Mouse (Mus musculus): ENCODE measurements around the gene Atp6v0e. TPM values are rescaled to one million over a fixed set of nuclear protein-coding genes. Genes with fewer than 3 reads are reported as not detected.

Gene Atp6v0e
- polyA plus RNA-seq, 1 experiment, result 354 TPM

DNA sequence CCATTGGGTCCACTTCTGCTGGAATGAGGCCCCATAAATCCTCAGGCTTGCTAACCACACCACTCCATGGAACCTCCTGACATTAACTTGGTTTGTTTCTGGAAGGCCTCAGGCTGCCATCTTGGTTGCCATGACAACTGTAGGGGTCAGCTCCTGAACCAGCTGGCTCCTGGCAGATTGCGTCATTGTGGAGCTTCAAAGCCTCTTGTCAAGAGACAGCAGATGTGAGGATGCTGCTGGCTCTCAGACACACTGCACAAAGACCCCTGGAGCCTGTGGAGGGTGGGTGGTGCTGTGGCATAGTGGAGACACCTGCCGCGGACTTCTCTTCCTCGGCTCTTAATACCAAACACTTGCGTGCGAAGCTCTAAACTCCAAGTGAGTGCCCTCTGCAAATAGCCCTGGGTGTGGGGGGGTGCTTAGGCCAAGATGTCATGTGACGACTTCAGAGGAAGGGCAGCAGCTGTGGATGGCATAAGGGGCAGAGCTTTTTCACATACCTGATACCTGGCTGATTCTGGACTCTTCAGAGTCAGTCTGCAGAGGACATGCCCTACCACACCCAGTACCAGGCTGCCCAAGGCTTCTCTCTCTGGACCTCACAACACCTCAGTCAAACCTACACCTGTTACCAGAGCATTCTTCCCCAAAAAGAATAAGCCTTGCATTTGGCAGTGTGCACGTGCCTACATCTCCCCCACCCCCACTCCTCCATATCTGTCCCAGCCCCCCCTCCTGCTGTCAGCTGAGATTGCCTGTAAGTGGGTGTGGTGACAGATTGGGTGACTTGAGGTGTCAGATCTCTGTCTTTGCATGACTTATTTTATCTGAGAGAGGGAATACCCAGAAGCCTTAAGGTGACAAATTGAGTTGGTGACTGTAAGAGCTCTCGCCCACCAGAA is 18.3 kb upstream of the Atp6v0e start:
- H3K27ac ChIP-seq (ENCODE audit: control insufficient read depth, insufficient read depth, low read length), result no peak overlapping the region
- H3K27me3 ChIP-seq (ENCODE audit: control insufficient read depth, insufficient read depth, low read length), result no peaks in the 10 kb centered on the region
- DNase-seq, result no peak
- H3K36me3 ChIP-seq (ENCODE audit: control insufficient read depth, insufficient read depth, low read length), result no peaks in the 10 kb centered on the region; the same call in 1 of the 2 replicates
- no peaks in the 10 kb centered on the region for H3K4me1 ChIP-seq (replicated peaks; ENCODE audit: control insufficient read depth, insufficient read depth, low read length)
- 98% methylated on average over 9 of the region's 9 CpGs for WGBS
- TF ChIP-seq CTCF (IDR thresholded peaks at IDR 0.05; ENCODE audit: borderline replicate concordance, control insufficient read depth, extremely low read depth, insufficient read depth, low read length, poor library complexity) (no peak), POLR2A (IDR thresholded peaks at IDR 0.05; ENCODE audit: control insufficient read depth, extremely low read depth, insufficient read depth, low read length, poor library complexity) (no peak)
- H3K4me3 ChIP-seq (ENCODE audit: control insufficient read depth, insufficient read depth, low read length), result no peak overlapping the region

GRCm38 (mm10) chr17:26645411-26645854 is 17.6 kb upstream of the Atp6v0e start:
- H3K4me1 ChIP-seq (replicated peaks; ENCODE audit: control insufficient read depth, insufficient read depth, low read length), result no peaks in the 10 kb centered on the region
- H3K36me3 ChIP-seq (ENCODE audit: control insufficient read depth, insufficient read depth, low read length), result no peaks in the 10 kb centered on the region; the same call in 1 of the 2 replicates
- H3K27ac ChIP-seq (ENCODE audit: control insufficient read depth, insufficient read depth, low read length), result no peak overlapping the region
- TF ChIP-seq POLR2A (IDR thresholded peaks at IDR 0.05; ENCODE audit: control insufficient read depth, extremely low read depth, insufficient read depth, low read length, poor library complexity), result no peak
- no peak for TF ChIP-seq CTCF (IDR thresholded peaks at IDR 0.05; ENCODE audit: borderline replicate concordance, control insufficient read depth, extremely low read depth, insufficient read depth, low read length, poor library complexity)
- DNase-seq, result no peak
- no peaks in the 10 kb centered on the region for H3K27me3 ChIP-seq (ENCODE audit: control insufficient read depth, insufficient read depth, low read length)
- 95% methylated on average over 8 of the region's 8 CpGs for WGBS
- H3K4me3 ChIP-seq (ENCODE audit: control insufficient read depth, insufficient read depth, low read length), result no peak overlapping the region

DNA sequence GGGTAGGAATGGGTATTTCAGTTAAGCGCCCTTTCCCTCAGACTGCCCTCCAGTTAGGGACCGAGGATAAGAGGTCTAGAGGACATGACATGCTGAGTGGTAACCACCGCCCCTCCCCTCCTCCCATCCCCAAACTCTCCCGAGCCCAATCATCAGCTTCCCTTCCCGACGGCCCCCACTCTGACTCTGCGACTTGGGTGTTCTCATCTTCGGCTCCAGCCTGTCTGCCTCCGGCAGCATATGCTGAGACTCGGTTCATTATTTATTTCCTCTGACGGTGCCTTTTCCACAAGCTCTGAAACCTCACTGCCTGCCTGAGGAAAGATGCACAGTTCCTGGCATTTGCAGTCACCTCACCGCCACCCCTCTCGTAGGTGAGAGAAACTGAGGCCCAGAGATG is 15.7 kb upstream of the Atp6v0e start:
- DNase-seq, result no peak
- no peaks in the 10 kb centered on the region; the same call in 1 of the 2 replicates for H3K36me3 ChIP-seq (ENCODE audit: control insufficient read depth, insufficient read depth, low read length)
- no peaks in the 10 kb centered on the region for H3K4me1 ChIP-seq (replicated peaks; ENCODE audit: control insufficient read depth, insufficient read depth, low read length)
- no peaks in the 10 kb centered on the region for H3K27me3 ChIP-seq (ENCODE audit: control insufficient read depth, insufficient read depth, low read length)
- 82% methylated on average over 13 of the region's 13 CpGs for WGBS
- H3K27ac ChIP-seq (ENCODE audit: control insufficient read depth, insufficient read depth, low read length), result no peak overlapping the region
- H3K4me3 ChIP-seq (ENCODE audit: control insufficient read depth, insufficient read depth, low read length), result no peak overlapping the region
- no peak for TF ChIP-seq CTCF (IDR thresholded peaks at IDR 0.05; ENCODE audit: borderline replicate concordance, control insufficient read depth, extremely low read depth, insufficient read depth, low read length, poor library complexity)
- no peak for TF ChIP-seq POLR2A (IDR thresholded peaks at IDR 0.05; ENCODE audit: control insufficient read depth, extremely low read depth, insufficient read depth, low read length, poor library complexity)

DNA sequence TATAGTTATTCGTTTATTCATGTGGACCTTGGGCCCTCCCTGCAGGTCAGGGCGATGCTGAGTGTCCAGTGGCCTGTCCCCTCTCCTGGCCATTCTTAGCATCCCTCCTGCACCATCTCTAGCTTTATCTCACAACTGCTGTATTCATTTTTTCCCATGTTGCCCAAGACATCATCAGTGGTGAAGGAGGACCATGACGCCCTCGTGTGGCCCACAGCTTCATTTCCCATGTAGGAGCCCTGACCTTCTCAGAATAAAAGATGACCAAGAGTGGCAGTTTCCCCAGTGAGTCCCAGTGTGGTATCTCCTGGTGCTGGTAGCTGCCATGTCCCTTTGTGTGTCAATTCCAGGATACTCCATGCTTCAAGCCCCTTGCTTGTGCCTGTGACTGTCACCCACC is 13.5 kb upstream of the Atp6v0e start:
- Histone ChIP-seq H3K4me1 (replicated peaks; ENCODE audit: control insufficient read depth, insufficient read depth, low read length) (no peaks in the 10 kb centered on the region), H3K36me3 (ENCODE audit: control insufficient read depth, insufficient read depth, low read length) (no peaks in the 10 kb centered on the region), H3K4me3 (ENCODE audit: control insufficient read depth, insufficient read depth, low read length) (no peak overlapping the region), H3K27me3 (ENCODE audit: control insufficient read depth, insufficient read depth, low read length) (no peaks in the 10 kb centered on the region), H3K27ac (ENCODE audit: control insufficient read depth, insufficient read depth, low read length) (no peak overlapping the region)
- WGBS, result 91% methylated on average over 4 of the region's 4 CpGs
- no peak for DNase-seq
- TF ChIP-seq CTCF (IDR thresholded peaks at IDR 0.05; ENCODE audit: borderline replicate concordance, control insufficient read depth, extremely low read depth, insufficient read depth, low read length, poor library complexity) (no peak), POLR2A (IDR thresholded peaks at IDR 0.05; ENCODE audit: control insufficient read depth, extremely low read depth, insufficient read depth, low read length, poor library complexity) (no peak)

DNA sequence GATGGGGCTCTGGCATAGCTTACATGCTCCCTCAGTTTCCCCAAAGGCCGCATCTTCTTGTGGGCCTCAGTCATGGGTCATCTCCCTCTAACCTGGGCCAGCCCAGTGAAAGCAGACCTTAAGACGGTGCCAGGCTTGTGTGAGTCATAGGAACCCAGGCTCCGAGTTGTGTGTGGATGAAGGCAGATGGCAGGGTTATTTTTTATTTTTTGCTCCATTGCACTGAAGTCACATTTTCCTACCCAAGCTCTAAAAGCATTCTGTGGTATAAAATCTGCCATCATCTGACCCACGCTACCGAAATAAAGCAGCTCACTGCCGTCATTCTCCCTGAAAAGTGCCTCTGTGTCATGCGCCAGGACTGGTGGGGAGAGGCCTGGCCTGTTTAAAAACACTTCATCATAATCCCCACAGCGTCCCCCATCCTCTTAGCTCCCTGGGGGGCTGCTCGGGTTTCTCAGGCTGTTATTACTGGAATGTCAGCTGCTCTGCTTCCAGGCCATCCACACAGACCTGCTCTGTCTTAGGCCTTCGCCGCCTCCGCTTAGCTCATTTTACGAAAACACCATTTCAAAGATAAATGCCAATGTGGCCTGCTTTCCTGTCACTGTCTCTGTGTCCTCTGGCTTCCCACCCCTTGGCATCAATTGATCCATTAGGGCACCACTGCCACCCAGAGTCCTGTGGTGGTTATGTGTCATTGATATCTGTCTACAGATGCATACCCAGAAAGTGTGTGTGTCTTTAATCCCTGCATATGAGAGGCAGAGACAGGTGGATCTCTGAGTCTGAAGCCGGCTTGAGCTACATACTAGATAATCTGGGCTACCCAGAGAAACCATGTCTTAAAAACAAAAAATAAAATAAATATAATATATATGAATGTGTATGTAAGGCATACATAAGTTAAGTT is 12.3 kb upstream of the Atp6v0e start:
- Histone ChIP-seq H3K4me1 (replicated peaks; ENCODE audit: control insufficient read depth, insufficient read depth, low read length) (no peaks in the 10 kb centered on the region), H3K4me3 (ENCODE audit: control insufficient read depth, insufficient read depth, low read length) (no peak overlapping the region), H3K27me3 (ENCODE audit: control insufficient read depth, insufficient read depth, low read length) (no peaks in the 10 kb centered on the region), H3K27ac (ENCODE audit: control insufficient read depth, insufficient read depth, low read length) (no peak overlapping the region), H3K36me3 (ENCODE audit: control insufficient read depth, insufficient read depth, low read length) (0 out of 2 replicates have a peak, but pooled peaks cover 3% of the 10 kb centered on the region)
- TF ChIP-seq POLR2A (IDR thresholded peaks at IDR 0.05; ENCODE audit: control insufficient read depth, extremely low read depth, insufficient read depth, low read length, poor library complexity) (no peak), CTCF (IDR thresholded peaks at IDR 0.05; ENCODE audit: borderline replicate concordance, control insufficient read depth, extremely low read depth, insufficient read depth, low read length, poor library complexity) (no peak)
- WGBS, result 94% methylated on average over 14 of the region's 14 CpGs
- DNase-seq, result no peak
